In the genomic region with DNA sequence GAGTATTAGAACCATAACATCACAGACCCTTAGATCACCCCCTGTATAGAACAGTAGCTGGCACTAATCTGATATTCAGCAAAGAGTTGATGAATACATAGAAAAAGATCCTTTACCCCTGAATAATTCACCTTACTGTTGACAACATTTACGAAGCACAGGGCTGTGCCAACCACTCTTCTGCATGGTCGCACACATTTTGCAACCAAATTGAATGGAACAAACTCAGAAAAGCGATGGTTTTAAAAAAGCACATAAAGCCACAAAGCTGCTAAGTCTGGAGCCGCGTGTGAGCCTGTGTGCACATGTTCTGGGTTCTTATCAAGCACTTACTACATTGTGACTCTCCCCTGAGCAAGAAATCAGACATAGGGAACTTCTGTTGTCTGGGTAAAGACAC, we compare ENCODE assay signal across 15 mouse cellular contexts.
DNase-seq lines count a peak whose midpoint lies in the region; ATAC-seq and TF ChIP-seq lines count a peak whose summit lies in the region.
"Had no signal": no experiment of that assay in that cellular context is flagged by ENCODE, and none has a peak within 500 bp of the region (broad histone marks: within the 10 kb centered on the region; RNA-seq: fewer than 3 reads in every experiment).

No protein-coding gene starts in this region.

- no peak for DNase-seq in forebrain, postnatal 0 days
- DNase-seq in midbrain, embryonic 11.5 days (ENCODE audit: low spot score, missing footprints): no peak
- DNase-seq in cerebellum, adult 9-11 months: peak; percentile 32
- peak; percentile 27 for DNase-seq in splenic B cell, adult 2 months (ENCODE audit: low read depth, low spot score)
- DNase-seq in thymus, adult 18-20 months: no peak
- DNase-seq: liver, embryonic 13.5 days; thymus, postnatal 25 days had no signal

- H3K36me3 ChIP-seq in forebrain, embryonic 12.5 days (replicated peaks): no peaks in the 10 kb centered on the region
- no peaks in the 10 kb centered on the region for H3K36me3 ChIP-seq in forebrain, postnatal 0 days (ENCODE audit: insufficient read depth)
- H3K36me3 ChIP-seq in midbrain, embryonic 16.5 days (ENCODE audit: control insufficient read depth, insufficient read depth, low read length): no peaks in the 10 kb centered on the region
- no peaks in the 10 kb centered on the region for H3K36me3 ChIP-seq in midbrain, embryonic 11.5 days (ENCODE audit: control insufficient read depth, insufficient read depth, low read length)
- H3K36me3 ChIP-seq in splenic B cell, adult 2 months (ENCODE audit: control insufficient read depth, insufficient read depth, low read length, poor library complexity, severe bottlenecking): no peaks in the 10 kb centered on the region
- H3K36me3 ChIP-seq: embryonic facial prominence, embryonic 13.5 days; heart, embryonic 12.5 days; intestine, embryonic 15.5 days; kidney, embryonic 15.5 days; liver, embryonic 13.5 days had no signal

- no peak overlapping the region for H3K27ac ChIP-seq in forebrain, embryonic 12.5 days
- no peak overlapping the region for H3K27ac ChIP-seq in forebrain, postnatal 0 days (ENCODE audit: low read depth, low read length)
- no peak overlapping the region for H3K27ac ChIP-seq in midbrain, embryonic 16.5 days (ENCODE audit: low read length)
- H3K27ac ChIP-seq in midbrain, embryonic 11.5 days (ENCODE audit: low read depth, low read length): no peak overlapping the region
- H3K27ac ChIP-seq: intestine, embryonic 15.5 days; kidney, embryonic 15.5 days; liver, embryonic 13.5 days; stomach, postnatal 0 days had no signal

- H3K9me3 ChIP-seq in forebrain, embryonic 12.5 days: no peaks in the 10 kb centered on the region
- H3K9me3 ChIP-seq in forebrain, postnatal 0 days (ENCODE audit: low read length): no peaks in the 10 kb centered on the region
- no peaks in the 10 kb centered on the region for H3K9me3 ChIP-seq in midbrain, embryonic 16.5 days (replicated peaks; ENCODE audit: control insufficient read depth, low read length, poor library complexity, severe bottlenecking)
- no peaks in the 10 kb centered on the region for H3K9me3 ChIP-seq in midbrain, embryonic 11.5 days (ENCODE audit: control insufficient read depth, low read length)
- H3K9me3 ChIP-seq: embryonic facial prominence, embryonic 13.5 days; heart, embryonic 12.5 days; intestine, embryonic 15.5 days; kidney, embryonic 15.5 days; liver, embryonic 13.5 days had no signal

- H3K4me2 ChIP-seq in forebrain, embryonic 12.5 days: no peak overlapping the region
- H3K4me2 ChIP-seq in forebrain, postnatal 0 days (ENCODE audit: low read depth): no peak overlapping the region
- no peak overlapping the region for H3K4me2 ChIP-seq in midbrain, embryonic 16.5 days (ENCODE audit: low read length)
- no peak overlapping the region for H3K4me2 ChIP-seq in midbrain, embryonic 11.5 days
- H3K4me2 ChIP-seq: embryonic facial prominence, embryonic 13.5 days; heart, embryonic 12.5 days; intestine, embryonic 15.5 days; kidney, embryonic 15.5 days; liver, embryonic 13.5 days had no signal

- H3K27me3 ChIP-seq in forebrain, embryonic 12.5 days: no peaks in the 10 kb centered on the region
- H3K27me3 ChIP-seq in forebrain, postnatal 0 days (ENCODE audit: insufficient read depth, low read length): no peaks in the 10 kb centered on the region
- H3K27me3 ChIP-seq in midbrain, embryonic 16.5 days (ENCODE audit: control insufficient read depth, insufficient read depth, low read depth, low read length): no peaks in the 10 kb centered on the region
- H3K27me3 ChIP-seq in midbrain, embryonic 11.5 days (ENCODE audit: control insufficient read depth, insufficient read depth, low read length): no peaks in the 10 kb centered on the region
- H3K27me3 ChIP-seq in splenic B cell, adult 2 months (ENCODE audit: control insufficient read depth, insufficient read depth, low read length, poor library complexity, severe bottlenecking): no peaks in the 10 kb centered on the region
- H3K27me3 ChIP-seq: embryonic facial prominence, embryonic 13.5 days; heart, embryonic 12.5 days; intestine, embryonic 15.5 days; kidney, embryonic 15.5 days; liver, embryonic 13.5 days; Patski had no signal

- no peak overlapping the region for H3K9ac ChIP-seq in forebrain, embryonic 12.5 days
- no peak overlapping the region for H3K9ac ChIP-seq in forebrain, postnatal 0 days
- no peak overlapping the region for H3K9ac ChIP-seq in midbrain, embryonic 16.5 days (ENCODE audit: low read depth, low read length)
- H3K9ac ChIP-seq in midbrain, embryonic 11.5 days (ENCODE audit: low read length): no peak overlapping the region
- H3K9ac ChIP-seq: embryonic facial prominence, embryonic 13.5 days; heart, embryonic 12.5 days; intestine, embryonic 15.5 days; kidney, embryonic 15.5 days; liver, embryonic 13.5 days had no signal

- ATAC-seq in forebrain, embryonic 12.5 days (ENCODE audit: low FRiP score): peak; percentile 53; the same call in 1 of the 2 replicates
- no peak for ATAC-seq in forebrain, postnatal 0 days
- ATAC-seq in midbrain, embryonic 16.5 days: peak; percentile 25; the same call in 1 of the 2 replicates
- no peak for ATAC-seq in midbrain, embryonic 11.5 days (ENCODE audit: low FRiP score)
- ATAC-seq: intestine, embryonic 15.5 days; Patski had no signal

- H3K4me3 ChIP-seq in forebrain, embryonic 12.5 days (replicated peaks): no peak overlapping the region
- no peak overlapping the region for H3K4me3 ChIP-seq in forebrain, postnatal 0 days (ENCODE audit: low read depth, low read length)
- no peak overlapping the region for H3K4me3 ChIP-seq in midbrain, embryonic 16.5 days (ENCODE audit: low read depth, low read length)
- no peak overlapping the region for H3K4me3 ChIP-seq in midbrain, embryonic 11.5 days (ENCODE audit: low read depth, low read length)
- H3K4me3 ChIP-seq: embryonic facial prominence, embryonic 13.5 days; heart, embryonic 12.5 days; intestine, embryonic 15.5 days; kidney, embryonic 15.5 days; liver, embryonic 13.5 days had no signal

- no peak for TF ChIP-seq CTCF in forebrain, postnatal 0 days (IDR thresholded peaks at IDR 0.05; ENCODE audit: low read depth)

- WGBS in forebrain, embryonic 12.5 days: 52% methylated on average over 5 of the region's 5 CpGs
- WGBS in forebrain, postnatal 0 days: 24% methylated on average over 5 of the region's 5 CpGs
- WGBS in midbrain, embryonic 16.5 days: 52% methylated on average over 5 of the region's 5 CpGs
- 69% methylated on average over 5 of the region's 5 CpGs for WGBS in midbrain, embryonic 11.5 days

- H3K4me1 ChIP-seq in forebrain, embryonic 12.5 days: 0 out of 2 replicates have a peak, but pooled peaks cover 11% of the 10 kb centered on the region
- H3K4me1 ChIP-seq in forebrain, postnatal 0 days (ENCODE audit: insufficient read depth): no peaks in the 10 kb centered on the region
- H3K4me1 ChIP-seq in midbrain, embryonic 16.5 days (ENCODE audit: control insufficient read depth, insufficient read depth, low read length): 0 out of 2 replicates have a peak, but pooled peaks cover 2% of the 10 kb centered on the region
- no peaks in the 10 kb centered on the region for H3K4me1 ChIP-seq in midbrain, embryonic 11.5 days (ENCODE audit: control insufficient read depth, insufficient read depth, low read length)
- H3K4me1 ChIP-seq: liver, embryonic 13.5 days had no signal

Comparison
In these comparisons a context has a peak if more than half of its experiments do, and no peak if none do; other contexts are left out.
1. ATAC-seq: peak in forebrain, embryonic 12.5 days (single experiment) and midbrain, embryonic 16.5 days (single experiment); none in forebrain, postnatal 0 days (single experiment) and midbrain, embryonic 11.5 days (single experiment).
2. DNase-seq: peak in cerebellum, adult 9-11 months (single experiment) and splenic B cell, adult 2 months (single experiment); none in forebrain, postnatal 0 days (single experiment), midbrain, embryonic 11.5 days (single experiment) and thymus, adult 18-20 months (0 of 2).